Comparison of ENCODE assay signal across 23 mouse cellular contexts in genomic region chr9:84084686-84085085, GRCm38 (mm10).
DNase-seq lines count a peak whose midpoint lies in the region; ATAC-seq and TF ChIP-seq lines count a peak whose summit lies in the region.
"Had no signal": no experiment of that assay in that cellular context is flagged by ENCODE, and none has a peak within 500 bp of the region (broad histone marks: within the 10 kb centered on the region; RNA-seq: fewer than 3 reads in every experiment).

No protein-coding gene starts in this region.

- no peaks in the 10 kb centered on the region; the same call in 1 of the 2 replicates for H3K4me1 ChIP-seq in heart, adult 2 months (ENCODE audit: control insufficient read depth, insufficient read depth, low read length)
- H3K4me1 ChIP-seq in heart, embryonic 11.5 days (ENCODE audit: control insufficient read depth, insufficient read depth, low read length): no peaks in the 10 kb centered on the region
- H3K4me1 ChIP-seq in liver, adult 2 months (ENCODE audit: control insufficient read depth, insufficient read depth, low read length): no peaks in the 10 kb centered on the region
- no peaks in the 10 kb centered on the region for H3K4me1 ChIP-seq in liver, embryonic 11.5 days (replicated peaks; ENCODE audit: control insufficient read depth, insufficient read depth, low read length)
- H3K4me1 ChIP-seq in kidney, embryonic 14.5 days (ENCODE audit: control insufficient read depth, insufficient read depth, low read length): no peaks in the 10 kb centered on the region
- H3K4me1 ChIP-seq: limb, embryonic 13.5 days; megakaryocyte, embryonic 14.5 days; midbrain, embryonic 13.5 days had no signal

- H3K27ac ChIP-seq in heart, adult 2 months: peak overlapping the region; percentile 87
- no peak overlapping the region for H3K27ac ChIP-seq in heart, embryonic 11.5 days (ENCODE audit: low read depth, low read length)
- H3K27ac ChIP-seq in liver, adult 2 months (replicated peaks; ENCODE audit: insufficient read depth, low read depth, low read length): no peak overlapping the region
- H3K27ac ChIP-seq in liver, embryonic 11.5 days (ENCODE audit: low read depth, low read length): no peak overlapping the region
- no peak overlapping the region for H3K27ac ChIP-seq in kidney, embryonic 14.5 days (ENCODE audit: low read depth, low read length)
- H3K27ac ChIP-seq: hindbrain, postnatal 0 days; limb, embryonic 13.5 days; liver, embryonic 14.5 days; midbrain, embryonic 13.5 days; stomach, postnatal 0 days had no signal

- TF ChIP-seq CTCF in heart, adult 2 months (IDR thresholded peaks at IDR 0.05): no peak
- TF ChIP-seq CTCF in liver, adult 2 months (IDR thresholded peaks at IDR 0.05; ENCODE audit: low read depth, low read length): no peak

- H3K4me2 ChIP-seq in heart, embryonic 11.5 days: no peak overlapping the region
- H3K4me2 ChIP-seq in liver, embryonic 11.5 days: no peak overlapping the region
- H3K4me2 ChIP-seq in kidney, embryonic 14.5 days (replicated peaks; ENCODE audit: low read depth, low read length): no peak overlapping the region
- H3K4me2 ChIP-seq: limb, embryonic 13.5 days; lung, embryonic 14.5 days; midbrain, embryonic 13.5 days had no signal

- no peak overlapping the region for H3K4me3 ChIP-seq in heart, adult 2 months
- no peak overlapping the region for H3K4me3 ChIP-seq in heart, embryonic 11.5 days (ENCODE audit: low read depth, low read length)
- H3K4me3 ChIP-seq in liver, adult 2 months (ENCODE audit: insufficient read depth, low read depth, low read length): no peak overlapping the region
- H3K4me3 ChIP-seq in liver, embryonic 11.5 days (ENCODE audit: low read depth, low read length): no peak overlapping the region
- H3K4me3 ChIP-seq in kidney, embryonic 14.5 days (ENCODE audit: low read length): no peak overlapping the region
- H3K4me3 ChIP-seq: gastrocnemius, adult 2 months; limb, embryonic 13.5 days; megakaryocyte, embryonic 14.5 days; midbrain, embryonic 13.5 days had no signal

- 68% methylated on average over 5 of the region's 5 CpGs for WGBS in heart, adult 2 months
- WGBS in heart, embryonic 11.5 days (ENCODE audit: insufficient replicate concordance): 86% methylated on average over 5 of the region's 5 CpGs
- WGBS in liver, adult 2 months: 16% methylated on average over 5 of the region's 5 CpGs
- 84% methylated on average over 5 of the region's 5 CpGs for WGBS in liver, embryonic 11.5 days
- WGBS in kidney, embryonic 14.5 days: 88% methylated on average over 5 of the region's 5 CpGs

- no peak for TF ChIP-seq POLR2A in heart, adult 2 months (IDR thresholded peaks at IDR 0.05; ENCODE audit: insufficient read depth, low read depth, low read length)
- no peak for TF ChIP-seq POLR2A in liver, adult 2 months (IDR thresholded peaks at IDR 0.05; ENCODE audit: extremely low read depth, insufficient read depth, low read length)

- no peaks in the 10 kb centered on the region for H3K79me2 ChIP-seq in heart, adult 2 months (replicated peaks; ENCODE audit: control insufficient read depth, insufficient read depth, low read length)
- no peaks in the 10 kb centered on the region; the same call in 1 of the 2 replicates for H3K79me2 ChIP-seq in liver, adult 2 months (ENCODE audit: control insufficient read depth, insufficient read depth, low read length)

- peak; percentile 36; the same call in 1 of the 2 replicates for ATAC-seq in cerebellum, adult (ENCODE audit: insufficient number of reproducible peaks, low FRiP score, low TSS enrichment)
- ATAC-seq in heart, embryonic 11.5 days (replicated peaks; ENCODE audit: insufficient number of reproducible peaks, low FRiP score, low TSS enrichment): no peak
- ATAC-seq in liver, embryonic 11.5 days (replicated peaks; ENCODE audit: low FRiP score): no peak
- no peak for ATAC-seq in kidney, embryonic 14.5 days (ENCODE audit: low FRiP score, low TSS enrichment)
- ATAC-seq: hindbrain, postnatal 0 days; intestine, embryonic 16.5 days; midbrain, embryonic 13.5 days had no signal

- H3K9me3 ChIP-seq in heart, embryonic 11.5 days (replicated peaks; ENCODE audit: control insufficient read depth, low read length): no peaks in the 10 kb centered on the region
- no peaks in the 10 kb centered on the region for H3K9me3 ChIP-seq in liver, embryonic 11.5 days (ENCODE audit: control insufficient read depth, low read length)
- H3K9me3 ChIP-seq in kidney, embryonic 14.5 days (ENCODE audit: control insufficient read depth, low read length): no peaks in the 10 kb centered on the region
- H3K9me3 ChIP-seq: midbrain, embryonic 13.5 days had no signal

- no peak for DNase-seq in cerebellum, adult 8-10 months
- peak in 1 of 2 experiments; percentile 55 for DNase-seq in heart, adult 2 months
- DNase-seq in liver, adult 2 months (ENCODE audit: extremely low read depth, low read depth, low spot score): peak; percentile 82
- no peak for DNase-seq in liver, embryonic 11.5 days (ENCODE audit: low spot score)
- peak; percentile 28 to 38 for DNase-seq in cerebellum, postnatal 36 days
- DNase-seq: adrenal gland, postnatal 25 days; gastrocnemius, adult 2 months; kidney, adult 9 months; kidney, postnatal 25 days; layer of hippocampus, postnatal 36 days; lung, embryonic 14.5 days; thymus, adult 2 months; thymus, postnatal 4 days had no signal

- no peaks in the 10 kb centered on the region for H3K27me3 ChIP-seq in heart, adult 2 months (ENCODE audit: control insufficient read depth, insufficient read depth, low read length)
- H3K27me3 ChIP-seq in heart, embryonic 11.5 days (ENCODE audit: control insufficient read depth, insufficient read depth, low read length): no peaks in the 10 kb centered on the region
- no peaks in the 10 kb centered on the region for H3K27me3 ChIP-seq in liver, adult 2 months (ENCODE audit: control insufficient read depth, insufficient read depth, low read length)
- H3K27me3 ChIP-seq in liver, embryonic 11.5 days (replicated peaks; ENCODE audit: control insufficient read depth, insufficient read depth, low read length): no peaks in the 10 kb centered on the region
- no peaks in the 10 kb centered on the region for H3K27me3 ChIP-seq in kidney, embryonic 14.5 days (ENCODE audit: control insufficient read depth, insufficient read depth, low read length)
- H3K27me3 ChIP-seq: limb, embryonic 13.5 days; megakaryocyte, embryonic 14.5 days; midbrain, embryonic 13.5 days had no signal

- H3K36me3 ChIP-seq in heart, adult 2 months (ENCODE audit: control insufficient read depth, insufficient read depth, low read length): no peaks in the 10 kb centered on the region
- no peaks in the 10 kb centered on the region for H3K36me3 ChIP-seq in heart, embryonic 11.5 days (ENCODE audit: control insufficient read depth, insufficient read depth, low read length)
- H3K36me3 ChIP-seq in liver, adult 2 months (ENCODE audit: control insufficient read depth, insufficient read depth, low read length): no peaks in the 10 kb centered on the region
- no peaks in the 10 kb centered on the region for H3K36me3 ChIP-seq in liver, embryonic 11.5 days (ENCODE audit: control insufficient read depth, insufficient read depth, low read length)
- H3K36me3 ChIP-seq in kidney, embryonic 14.5 days (ENCODE audit: control insufficient read depth, insufficient read depth, low read length): no peaks in the 10 kb centered on the region
- H3K36me3 ChIP-seq: limb, embryonic 13.5 days; midbrain, embryonic 13.5 days had no signal

- TF ChIP-seq EP300 in heart, adult 2 months (IDR thresholded peaks at IDR 0.05; ENCODE audit: insufficient read depth, low read depth, low read length): no peak

- H3K9ac ChIP-seq in heart, adult 2 months (ENCODE audit: low read depth, low read length): no peak overlapping the region
- H3K9ac ChIP-seq in heart, embryonic 11.5 days (ENCODE audit: low read depth, low read length): no peak overlapping the region
- H3K9ac ChIP-seq in liver, adult 2 months (ENCODE audit: low read depth, low read length): no peak overlapping the region
- H3K9ac ChIP-seq in liver, embryonic 11.5 days (ENCODE audit: low read depth, low read length): no peak overlapping the region
- H3K9ac ChIP-seq in kidney, embryonic 14.5 days (ENCODE audit: low read depth, low read length): no peak overlapping the region
- H3K9ac ChIP-seq: limb, embryonic 13.5 days; liver, embryonic 14.5 days; lung, embryonic 14.5 days; midbrain, embryonic 13.5 days had no signal

- intact Hi-C loops in heart, adult 2 months (cut with DNase I): no loop called here

Comparison
In these comparisons a context has a peak if more than half of its experiments do, and no peak if none do; other contexts are left out.
1. DNase-seq: peak in liver, adult 2 months (single experiment) and cerebellum, postnatal 36 days (2 of 2); none in cerebellum, adult 8-10 months (single experiment) and liver, embryonic 11.5 days (single experiment).